Mouse (Mus musculus): ENCODE measurements around the gene Olfr1106. TPM values are rescaled to one million over a fixed set of nuclear protein-coding genes. Genes with fewer than 3 reads are reported as not detected.

Gene Olfr1106
- total RNA-seq (2022): not detected

- no peak for DNase-seq (ENCODE audit: low spot score in 2 of 2)
Observed at GRCm38 (mm10) chr2:87052173-87052572, at the start of gene Olfr1106. Gene Olfr1106 (minus strand): TSS chr2:87052273.

GRCm38 (mm10) chr2:87095908-87096307 lies 43.8 kb upstream of the Olfr1106 start, which contains the start of gene Olfr1109:
Gene Olfr1109 (minus strand): TSS chr2:87096008.
- DNase-seq (ENCODE audit: low spot score in 2 of 2): no peak

- no peak for DNase-seq (ENCODE audit: low spot score in 2 of 2)
Observed at GRCm38 (mm10) chr2:87075717-87076116, 23.6 kb upstream of the Olfr1106 start, which contains the start of gene Olfr1107. Gene Olfr1107 (minus strand): TSS chr2:87075817.

GRCm38 (mm10) chr2:87036431-87036830 lies 15.6 kb downstream of the Olfr1106 start, which contains the start of gene Olfr1105:
Gene Olfr1105 (minus strand): TSS chr2:87036531.
- no peak for DNase-seq (ENCODE audit: low spot score in 2 of 2)

- no peak for DNase-seq (ENCODE audit: low spot score in 2 of 2)
Observed at GRCm38 (mm10) chr2:87026980-87027379, 25.1 kb downstream of the Olfr1106 start, which contains the start of gene Olfr1104. Gene Olfr1104 (minus strand): TSS chr2:87027080.

- no peak for DNase-seq (ENCODE audit: low spot score in 2 of 2)
Observed at GRCm38 (mm10) chr2:86998098-86998497, 54.0 kb downstream of the Olfr1106 start, which contains the start of gene Olfr1102. Gene Olfr1102 (plus strand): TSS chr2:86998398.

Other genes starting within 250 kb of the Olfr1106 start
- not detected for gene Olfr141, start 242.3 kb downstream of the Olfr1106 start, total RNA-seq (2022)
- not detected for gene Olfr1094, start 227.6 kb downstream of the Olfr1106 start, total RNA-seq (2022)
- gene Olfr1095, start 200.6 kb downstream of the Olfr1106 start, total RNA-seq (2022): not detected
- gene Gm13723, start 177.5 kb downstream of the Olfr1106 start, total RNA-seq (2022): not detected
- not detected for gene Olfr1097, start 160.1 kb downstream of the Olfr1106 start, total RNA-seq (2022)
- not detected for gene Olfr1098, start 127.7 kb downstream of the Olfr1106 start, total RNA-seq (2022)
- gene Olfr1099, start 91.6 kb downstream of the Olfr1106 start, total RNA-seq (2022): not detected
- not detected for gene Olfr1100, start 72.3 kb downstream of the Olfr1106 start, total RNA-seq (2022)
- not detected for gene Olfr1101, start 61.1 kb downstream of the Olfr1106 start, total RNA-seq (2022)
- gene Olfr1102, start 53.9 kb downstream of the Olfr1106 start, total RNA-seq (2022): not detected
- gene Olfr1104, start 25.2 kb downstream of the Olfr1106 start, total RNA-seq (2022): not detected
- gene Olfr1105, start 15.7 kb downstream of the Olfr1106 start, total RNA-seq (2022): not detected
- gene Olfr1107, start 23.5 kb upstream of the Olfr1106 start, total RNA-seq (2022): not detected
- not detected for gene Olfr1109, start 43.7 kb upstream of the Olfr1106 start, total RNA-seq (2022)
- not detected for gene Olfr259, start 62.3 kb upstream of the Olfr1106 start, total RNA-seq (2022)
- gene Olfr1110, start 88.0 kb upstream of the Olfr1106 start, total RNA-seq (2022): not detected
- gene Olfr1111, start 100.4 kb upstream of the Olfr1106 start, total RNA-seq (2022): not detected
- not detected for gene Olfr1112, start 135.5 kb upstream of the Olfr1106 start, total RNA-seq (2022)
- not detected for gene Olfr1113, start 156.7 kb upstream of the Olfr1106 start, total RNA-seq (2022)
- not detected for gene Olfr1115, start 195.7 kb upstream of the Olfr1106 start, total RNA-seq (2022)
- gene Olfr1116, start 215.3 kb upstream of the Olfr1106 start, total RNA-seq (2022): not detected